Mouse (Mus musculus): ENCODE results near the gene Hrh1.

The Hrh1 gene

DNA sequence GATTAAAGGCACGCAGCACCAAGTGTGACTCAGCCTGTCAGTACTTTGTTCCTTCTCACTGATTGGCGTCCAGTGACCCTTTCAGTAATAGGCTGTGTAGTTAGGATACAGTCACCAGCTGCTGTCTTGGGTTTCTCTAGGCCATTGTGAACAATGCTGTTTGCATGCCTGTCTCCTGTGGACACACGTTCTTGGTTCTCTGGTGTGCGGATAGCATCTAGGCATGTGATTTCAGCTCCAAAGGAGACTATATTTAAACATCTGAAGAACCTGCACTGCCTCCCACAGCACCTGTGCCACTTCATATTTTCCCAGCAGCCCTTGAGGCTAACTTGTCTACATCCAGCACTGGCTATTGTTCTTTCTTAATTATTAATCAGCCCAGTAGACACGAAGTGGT is 75.8 kb downstream of the Hrh1 start:
- 49% methylated on average over 5 of the region's 5 CpGs for WGBS

DNA sequence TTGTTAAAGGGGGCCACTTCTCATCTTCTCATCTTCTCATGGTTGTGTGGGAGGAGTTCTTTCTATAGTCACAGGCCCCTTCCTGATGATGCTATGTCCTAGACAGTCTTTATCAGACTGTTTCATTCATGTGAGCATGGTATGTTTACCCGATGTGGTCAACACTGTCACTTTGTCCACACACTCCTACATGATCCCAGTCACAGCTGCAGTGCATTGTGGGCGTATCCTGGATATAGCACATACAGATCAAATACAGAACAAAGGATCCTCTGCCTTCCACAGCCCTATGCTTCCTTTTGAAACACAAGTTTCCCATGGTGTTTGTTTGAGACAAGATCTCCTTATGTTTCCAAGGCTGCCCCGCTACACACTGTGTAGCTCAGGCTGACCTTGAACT is 76.3 kb downstream of the Hrh1 start:
- WGBS, result 58% methylated on average over 3 of the region's 3 CpGs

DNA sequence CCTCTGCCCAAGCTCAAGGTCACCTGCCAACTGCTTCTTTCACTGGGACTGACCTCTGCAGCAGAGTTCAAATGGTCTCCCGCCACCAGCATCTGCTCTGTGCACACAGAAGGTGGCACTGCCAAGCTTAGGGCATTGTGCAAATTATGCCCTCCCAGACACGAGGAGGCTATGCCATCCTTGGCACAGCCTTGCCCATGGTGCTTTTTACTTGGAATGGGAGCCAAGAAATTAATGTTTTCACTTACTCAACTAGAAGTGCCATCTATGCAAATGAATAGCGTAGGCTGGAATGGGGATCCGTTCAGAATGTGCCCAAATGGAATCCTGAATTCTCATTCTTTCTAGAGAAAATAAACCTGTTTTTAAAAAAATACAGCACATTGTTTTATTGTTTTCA is 77.2 kb downstream of the Hrh1 start:
- WGBS, result 41% methylated on average over 4 of the region's 4 CpGs

DNA sequence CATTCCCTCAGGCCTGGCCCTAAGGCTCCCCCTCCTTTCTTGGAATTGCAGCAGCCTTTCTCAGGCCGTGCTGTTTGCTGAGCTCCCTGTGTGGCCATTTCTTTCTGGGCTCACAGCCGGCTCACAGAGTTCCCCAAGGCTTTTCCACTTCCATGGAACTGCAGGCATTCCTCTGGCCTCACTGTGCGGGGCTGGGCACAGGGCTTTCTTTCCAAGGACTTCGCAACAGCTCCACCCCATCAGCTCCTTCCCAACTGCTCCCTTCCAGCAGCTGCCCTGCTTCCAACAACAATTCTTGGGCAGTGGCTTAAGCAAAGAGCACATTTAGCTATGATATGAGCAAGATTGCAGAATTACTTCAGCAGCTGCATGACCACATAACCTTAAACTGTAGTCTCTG is 81.0 kb downstream of the Hrh1 start:
- WGBS, result 38% methylated on average over 4 of the region's 4 CpGs

DNA sequence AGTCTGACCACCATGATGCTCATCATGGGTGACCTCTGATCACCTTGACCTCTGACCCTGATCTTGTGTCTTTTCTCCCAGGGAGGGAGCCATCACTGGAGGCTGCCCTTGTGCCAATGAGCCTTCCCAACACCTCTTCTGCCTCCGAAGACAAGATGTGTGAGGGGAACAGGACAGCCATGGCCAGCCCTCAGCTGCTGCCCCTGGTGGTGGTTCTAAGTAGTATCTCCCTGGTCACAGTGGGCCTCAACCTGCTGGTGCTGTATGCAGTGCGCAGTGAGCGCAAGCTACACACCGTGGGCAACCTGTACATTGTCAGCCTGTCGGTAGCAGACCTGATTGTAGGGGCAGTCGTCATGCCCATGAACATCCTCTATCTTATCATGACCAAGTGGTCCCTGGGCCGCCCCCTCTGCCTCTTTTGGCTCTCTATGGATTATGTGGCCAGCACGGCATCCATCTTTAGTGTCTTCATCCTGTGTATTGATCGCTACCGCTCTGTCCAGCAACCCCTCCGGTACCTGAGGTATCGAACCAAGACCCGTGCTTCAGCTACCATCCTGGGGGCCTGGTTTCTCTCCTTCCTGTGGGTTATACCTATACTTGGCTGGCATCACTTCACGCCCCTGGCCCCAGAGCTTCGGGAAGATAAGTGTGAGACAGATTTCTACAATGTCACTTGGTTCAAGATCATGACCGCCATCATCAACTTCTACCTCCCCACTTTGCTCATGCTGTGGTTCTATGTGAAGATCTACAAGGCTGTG is 82.1 kb downstream of the Hrh1 start:
- 94% methylated on average over 16 of the region's 16 CpGs for whole genome bisulfite sequencing

DNA sequence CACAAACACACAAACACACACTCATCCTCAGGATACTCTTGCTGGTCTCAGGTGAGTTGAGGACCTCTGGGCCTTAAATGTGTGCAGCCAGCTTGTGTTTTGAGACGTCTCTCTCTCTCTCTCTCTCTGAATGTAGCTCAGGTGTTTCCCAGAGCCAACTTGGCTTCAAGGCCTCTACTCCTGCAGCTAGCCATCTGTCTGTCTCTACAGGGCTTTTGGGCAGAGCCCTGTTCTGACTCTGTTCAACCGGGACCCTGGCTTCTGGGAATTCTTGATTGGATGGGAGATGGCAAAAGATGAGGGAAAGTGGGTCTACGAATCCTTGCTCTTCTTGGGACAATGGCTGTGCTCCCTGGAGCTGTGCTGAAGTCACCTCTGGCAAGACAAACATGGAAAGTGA is 91.6 kb downstream of the Hrh1 start:
- WGBS, result 80% methylated on average over 3 of the region's 3 CpGs

DNA sequence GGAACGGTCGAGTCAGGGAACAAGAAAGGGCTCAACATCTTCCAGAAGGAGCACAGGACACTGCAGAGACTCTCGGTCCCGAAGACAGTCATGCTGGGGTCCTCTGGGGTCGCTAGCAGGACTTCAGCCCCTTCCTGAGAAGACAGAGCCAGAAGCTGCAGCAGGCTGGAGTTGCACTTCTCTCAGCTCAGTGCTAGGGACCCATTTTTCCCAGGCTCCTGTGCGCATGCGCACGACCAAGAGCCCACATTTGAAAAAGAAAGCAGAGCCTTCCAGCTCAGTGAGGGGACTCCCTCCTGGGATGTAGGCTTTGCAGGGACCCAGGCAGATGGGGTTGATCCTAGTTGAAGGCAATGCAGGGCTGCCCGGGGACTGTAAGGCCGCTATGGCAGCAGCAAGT is 94.9 kb downstream of the Hrh1 start:
- 53% methylated on average over 10 of the region's 10 CpGs for WGBS

DNA sequence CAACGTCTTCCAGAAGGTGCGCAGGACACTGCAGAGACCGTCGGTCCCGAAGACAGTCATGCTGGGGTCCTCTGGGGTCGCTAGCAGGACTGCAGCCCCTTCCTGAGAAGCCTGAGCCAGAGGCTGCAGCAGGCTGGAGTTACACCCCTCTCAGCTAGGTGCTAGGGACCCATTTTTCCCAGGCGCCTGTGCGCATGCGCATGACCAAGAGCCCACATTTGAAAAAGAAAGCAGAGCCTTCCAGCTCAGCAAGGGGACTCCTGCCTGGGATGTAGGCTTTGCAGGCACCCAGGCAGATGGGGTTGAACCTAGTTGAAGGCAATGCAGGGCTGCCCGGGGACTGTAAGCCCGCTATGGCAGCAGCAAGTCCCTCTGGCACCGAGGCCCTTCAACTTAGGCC is 97.3 kb downstream of the Hrh1 start:
- 39% methylated on average over 11 of the region's 12 CpGs for WGBS

DNA sequence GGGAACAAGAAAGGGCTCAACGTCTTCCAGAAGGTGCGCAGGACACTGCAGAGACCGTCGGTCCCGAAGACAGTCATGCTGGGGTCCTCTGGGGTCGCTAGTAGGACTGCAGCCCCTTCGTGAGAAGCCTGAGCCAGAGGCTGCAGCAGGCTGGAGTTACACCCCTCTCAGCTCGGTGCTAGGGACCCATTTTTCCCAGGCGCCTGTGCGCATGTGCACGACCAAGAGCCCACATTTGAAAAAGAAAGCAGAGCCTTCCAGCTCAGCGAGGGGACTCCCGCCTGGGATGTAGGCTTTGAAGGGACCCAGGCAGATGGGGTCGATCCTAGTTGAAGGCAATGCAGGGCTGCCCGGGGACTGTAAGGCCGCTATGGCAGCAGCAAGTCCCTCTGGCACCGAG is 116.3 kb downstream of the Hrh1 start:
- WGBS, result 34% methylated on average over 17 of the region's 17 CpGs

DNA sequence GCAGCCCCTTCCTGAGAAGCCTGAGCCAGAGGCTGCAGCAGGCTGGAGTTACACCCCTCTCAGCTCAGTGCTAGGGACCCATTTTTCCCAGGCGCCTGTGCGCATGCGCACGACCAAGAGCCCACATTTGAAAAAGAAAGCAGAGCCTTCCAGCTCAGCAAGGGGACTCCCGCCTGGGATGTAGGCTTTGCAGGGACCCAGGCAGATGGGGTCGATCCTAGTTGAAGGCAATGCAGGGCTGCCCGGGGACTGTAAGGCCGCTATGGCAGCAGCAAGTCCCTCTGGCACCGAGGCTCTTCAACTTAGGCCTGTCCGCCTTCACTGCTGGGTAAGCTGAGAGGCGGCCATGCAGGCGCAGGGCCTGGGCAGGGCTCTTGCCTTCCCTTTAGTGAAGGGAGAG is 131.0 kb downstream of the Hrh1 start:
- WGBS, result 18% methylated on average over 3 of the region's 12 CpGs

Measured in cerebral cortex, adult 2 months (tissue).